Mouse (Mus musculus): ENCODE results near the gene Hspa1b. TPM values are rescaled to one million over a fixed set of nuclear protein-coding genes. Genes with fewer than 3 reads are reported as not detected.
"Not testable (repeated sequence)": the region's sequence is repeated elsewhere in the genome, so short reads cannot be mapped to it uniquely, and the experiment has no call there.

The Hspa1b gene
- total and polyA plus RNA-seq, 3 experiments = 2.9 to 11.2 (median 6.3) TPM

- Histone ChIP-seq H3K27ac (peak overlapping the region; percentile 95), H3K9ac (ENCODE audit: low read depth, low read length) (peak overlapping the region; percentile 96), H3K4me3 (peak overlapping the region; percentile 86), H3K4me1 (ENCODE audit: control insufficient read depth, insufficient read depth, low read length) (no peaks in the 10 kb centered on the region; the same call in 1 of the 2 replicates), H3K27me3 (ENCODE audit: control insufficient read depth, insufficient read depth, low read length) (no peaks in the 10 kb centered on the region), H3K36me3 (ENCODE audit: control insufficient read depth, insufficient read depth, low read length) (no peaks in the 10 kb centered on the region), H3K79me2 (replicated peaks; ENCODE audit: control insufficient read depth, insufficient read depth, low read length) (no peaks in the 10 kb centered on the region)
- peak; percentile 94 for TF ChIP-seq CTCF (IDR thresholded peaks at IDR 0.05)
- TF ChIP-seq POLR2A (IDR thresholded peaks at IDR 0.05; ENCODE audit: insufficient read depth, low read depth, low read length) = peak; percentile 93
- TF ChIP-seq EP300 (IDR thresholded peaks at IDR 0.05; ENCODE audit: insufficient read depth, low read depth, low read length) = peak; percentile 64; the same call in 1 of the 2 replicates
- DNase-seq = peak; percentile 83 to 88
- intact Hi-C loops (cut with DNase I) = loop anchor here (1.0 kb wide), 1 partner anchor 28 kb away; no protein-coding TSS in a partner anchor
- WGBS = under 1% methylated on average over 23 of the region's 23 CpGs
These were observed 6.5 kb downstream of the Hspa1b start for GRCm38 (mm10) chr17:34952378-34953040.

- peak overlapping the region; percentile 96 for H3K9ac ChIP-seq (ENCODE audit: low read depth, low read length)
- H3K36me3 ChIP-seq (ENCODE audit: control insufficient read depth, insufficient read depth, low read length) = no peaks in the 10 kb centered on the region
- H3K27ac ChIP-seq = peak overlapping the region; percentile 95
- intact Hi-C loops (cut with DNase I) = loop anchor here (1.0 kb wide), 1 partner anchor 28 kb away; no protein-coding TSS in a partner anchor
- no peaks in the 10 kb centered on the region for H3K27me3 ChIP-seq (ENCODE audit: control insufficient read depth, insufficient read depth, low read length)
- H3K4me1 ChIP-seq (ENCODE audit: control insufficient read depth, insufficient read depth, low read length) = no peaks in the 10 kb centered on the region; the same call in 1 of the 2 replicates
- H3K4me3 ChIP-seq = peak overlapping the region; percentile 86
- DNase-seq = no peak
- WGBS = under 1% methylated on average over 29 of the region's 29 CpGs
- no peaks in the 10 kb centered on the region for H3K79me2 ChIP-seq (replicated peaks; ENCODE audit: control insufficient read depth, insufficient read depth, low read length)
- TF ChIP-seq CTCF (IDR thresholded peaks at IDR 0.05) (no peak), EP300 (IDR thresholded peaks at IDR 0.05; ENCODE audit: insufficient read depth, low read depth, low read length) (no peak), POLR2A (IDR thresholded peaks at IDR 0.05; ENCODE audit: insufficient read depth, low read depth, low read length) (no peak)
These were observed 7.2 kb downstream of the Hspa1b start for GRCm38 (mm10) chr17:34951636-34952377.

- intact Hi-C loops (cut with DNase I) = no loop called here
These were observed 8.3 kb downstream of the Hspa1b start for GRCm38 (mm10) chr17:34950514-34951455.

GRCm38 (mm10) chr17:34949553-34949969 is 9.5 kb downstream of the Hspa1b start:
- no peak overlapping the region for H3K4me3 ChIP-seq
- H3K36me3 ChIP-seq (ENCODE audit: control insufficient read depth, insufficient read depth, low read length) = no peaks in the 10 kb centered on the region
- no peaks in the 10 kb centered on the region; the same call in 1 of the 2 replicates for H3K4me1 ChIP-seq (ENCODE audit: control insufficient read depth, insufficient read depth, low read length)
- DNase-seq = no peak
- no peak for TF ChIP-seq POLR2A (IDR thresholded peaks at IDR 0.05; ENCODE audit: insufficient read depth, low read depth, low read length)
- TF ChIP-seq EP300 (IDR thresholded peaks at IDR 0.05; ENCODE audit: insufficient read depth, low read depth, low read length) = no peak
- TF ChIP-seq CTCF (IDR thresholded peaks at IDR 0.05) = no peak
- no peaks in the 10 kb centered on the region for H3K79me2 ChIP-seq (replicated peaks; ENCODE audit: control insufficient read depth, insufficient read depth, low read length)
- no peaks in the 10 kb centered on the region for H3K27me3 ChIP-seq (ENCODE audit: control insufficient read depth, insufficient read depth, low read length)
- no peak overlapping the region for H3K27ac ChIP-seq
- 55% methylated on average over 4 of the region's 4 CpGs for WGBS
- intact Hi-C loops (cut with DNase I) = no loop called here
- no peak overlapping the region for H3K9ac ChIP-seq (ENCODE audit: low read depth, low read length)

More at GRCm38 (mm10) chr17:34950514-34951455, 8.3 kb downstream of the Hspa1b start:
- H3K27ac ChIP-seq = no peak overlapping the region
- H3K36me3 ChIP-seq (ENCODE audit: control insufficient read depth, insufficient read depth, low read length) = no peaks in the 10 kb centered on the region
- no peaks in the 10 kb centered on the region; the same call in 1 of the 2 replicates for H3K4me1 ChIP-seq (ENCODE audit: control insufficient read depth, insufficient read depth, low read length)
- TF ChIP-seq EP300 (IDR thresholded peaks at IDR 0.05; ENCODE audit: insufficient read depth, low read depth, low read length) (no peak), POLR2A (IDR thresholded peaks at IDR 0.05; ENCODE audit: insufficient read depth, low read depth, low read length) (no peak), CTCF (IDR thresholded peaks at IDR 0.05) (peak; percentile 36)
- H3K79me2 ChIP-seq (replicated peaks; ENCODE audit: control insufficient read depth, insufficient read depth, low read length) = no peaks in the 10 kb centered on the region
- no peak overlapping the region for H3K9ac ChIP-seq (ENCODE audit: low read depth, low read length)
- 44% methylated on average over 10 of the region's 10 CpGs for WGBS
- no peaks in the 10 kb centered on the region for H3K27me3 ChIP-seq (ENCODE audit: control insufficient read depth, insufficient read depth, low read length)
- H3K4me3 ChIP-seq = no peak overlapping the region; the same call in 1 of the 2 replicates
- DNase-seq = no peak

- H3K27me3 ChIP-seq (ENCODE audit: control insufficient read depth, insufficient read depth, low read length); intact Hi-C loops (cut with DNase I); H3K4me3 ChIP-seq; H3K27ac ChIP-seq; H3K36me3 ChIP-seq (ENCODE audit: control insufficient read depth, insufficient read depth, low read length); DNase-seq; H3K79me2 ChIP-seq (replicated peaks; ENCODE audit: control insufficient read depth, insufficient read depth, low read length); H3K4me1 ChIP-seq (ENCODE audit: control insufficient read depth, insufficient read depth, low read length); H3K9ac ChIP-seq (ENCODE audit: low read depth, low read length): not testable (repeated sequence)
- 67% methylated on average over 9 of the region's 9 CpGs for WGBS
These were observed 10.1 kb downstream of the Hspa1b start for GRCm38 (mm10) chr17:34948721-34949552.
